Mouse (Mus musculus): ENCODE results near the gene Kcnk2.
"Not testable (repeated sequence)": the region's sequence is repeated elsewhere in the genome, so short reads cannot be mapped to it uniquely, and the experiment has no call there.

The Kcnk2 gene

GRCm38 (mm10) chr1:189343301-189344251 lies 58.5 kb downstream of the Kcnk2 start:
- peak; percentile 23 for DNase-seq (ENCODE audit: low read depth, low spot score)

GRCm38 (mm10) chr1:189342416-189343104 lies 59.5 kb downstream of the Kcnk2 start:
- DNase-seq (ENCODE audit: low read depth, low spot score) = peak; percentile 12

- DNase-seq (ENCODE audit: low read depth, low spot score) = no peak
Measured at GRCm38 (mm10) chr1:189341381-189341917, 60.6 kb downstream of the Kcnk2 start.

GRCm38 (mm10) chr1:189315896-189316295 lies 86.2 kb downstream of the Kcnk2 start:
- peak; percentile 10 for DNase-seq (ENCODE audit: low read depth, low spot score)

- no peak for DNase-seq (ENCODE audit: low read depth, low spot score)
Measured at GRCm38 (mm10) chr1:189314495-189314894, 87.6 kb downstream of the Kcnk2 start.

- DNase-seq (ENCODE audit: low read depth, low spot score) = no peak
Measured at GRCm38 (mm10) chr1:189313750-189314149, 88.3 kb downstream of the Kcnk2 start.

- DNase-seq (ENCODE audit: low read depth, low spot score) = no peak
Measured at GRCm38 (mm10) chr1:189310145-189310544, 91.9 kb downstream of the Kcnk2 start.

GRCm38 (mm10) chr1:189304988-189305522 lies 97.0 kb downstream of the Kcnk2 start:
- peak; percentile 32 for DNase-seq (ENCODE audit: low read depth, low spot score)

GRCm38 (mm10) chr1:189303001-189303400 lies 99.1 kb downstream of the Kcnk2 start:
- DNase-seq (ENCODE audit: low read depth, low spot score) = no peak

GRCm38 (mm10) chr1:189293679-189294406 lies 108.2 kb downstream of the Kcnk2 start:
- DNase-seq (ENCODE audit: low read depth, low spot score) = no peak

- no peak for DNase-seq (ENCODE audit: low read depth, low spot score)
Measured at GRCm38 (mm10) chr1:189290885-189291284, 111.2 kb downstream of the Kcnk2 start.

GRCm38 (mm10) chr1:189288948-189289347 lies 113.1 kb downstream of the Kcnk2 start:
- no peak for DNase-seq (ENCODE audit: low read depth, low spot score)

GRCm38 (mm10) chr1:189272281-189272680 lies 129.8 kb downstream of the Kcnk2 start:
- DNase-seq (ENCODE audit: low read depth, low spot score) = no peak

GRCm38 (mm10) chr1:189253631-189254030 lies 148.4 kb downstream of the Kcnk2 start:
- DNase-seq (ENCODE audit: low read depth, low spot score) = peak; percentile 38

GRCm38 (mm10) chr1:189253207-189253606 lies 148.9 kb downstream of the Kcnk2 start:
- peak; percentile 60 for DNase-seq (ENCODE audit: low read depth, low spot score)

- not testable (repeated sequence) for DNase-seq (ENCODE audit: low read depth, low spot score)
Measured at GRCm38 (mm10) chr1:189243206-189243605, 158.9 kb downstream of the Kcnk2 start.

GRCm38 (mm10) chr1:189235261-189235660 lies 166.8 kb downstream of the Kcnk2 start:
- DNase-seq (ENCODE audit: low read depth, low spot score) = peak; percentile 76

GRCm38 (mm10) chr1:189232829-189233228 lies 169.2 kb downstream of the Kcnk2 start:
- DNase-seq (ENCODE audit: low read depth, low spot score) = no peak

- DNase-seq (ENCODE audit: low read depth, low spot score) = no peak
Measured at GRCm38 (mm10) chr1:189228222-189229084, 173.6 kb downstream of the Kcnk2 start.

- DNase-seq (ENCODE audit: low read depth, low spot score) = peak; percentile 25
Measured at GRCm38 (mm10) chr1:189227479-189227878, 174.6 kb downstream of the Kcnk2 start.

Data from R1 (cell line).